ENCODE assay signal across 9 mouse cellular contexts in the genomic region with DNA sequence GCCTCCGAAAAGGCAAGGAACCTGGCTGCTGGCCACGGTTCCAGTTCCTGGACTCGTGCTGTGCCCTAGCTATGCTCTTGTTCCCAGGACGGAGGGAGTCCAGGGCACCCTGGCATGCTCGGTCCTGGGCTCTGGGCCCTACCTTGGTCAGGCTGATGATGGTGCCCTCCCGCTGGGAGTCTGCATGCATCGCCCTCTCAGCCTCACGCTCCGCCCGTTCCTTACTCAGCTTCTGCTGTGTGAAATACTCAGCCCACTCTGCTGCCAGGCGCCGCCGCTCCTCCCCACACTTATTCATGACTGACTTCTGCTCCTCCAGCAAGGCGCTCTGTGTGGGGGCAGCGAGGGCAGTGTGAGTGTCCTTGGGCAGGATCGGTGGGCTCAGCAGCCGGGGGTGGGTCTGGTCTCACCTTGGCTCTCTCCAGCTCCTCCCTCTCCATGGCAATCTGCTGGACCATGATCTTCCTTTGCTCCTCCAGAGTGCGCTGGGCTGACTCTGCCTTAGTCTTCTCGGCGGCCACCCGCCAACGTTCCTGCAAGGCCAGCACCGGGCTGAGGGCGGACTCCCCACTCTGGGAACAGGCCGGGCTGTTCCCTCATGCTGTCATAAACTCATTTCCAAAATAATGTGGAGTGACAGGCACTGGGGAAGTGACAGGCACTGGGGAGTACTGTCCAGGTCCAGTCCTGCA. TPM values are rescaled to one million over a fixed set of nuclear protein-coding genes. Genes with fewer than 3 reads are reported as not detected.
DNase-seq lines count a peak whose midpoint lies in the region; ATAC-seq lines count a peak whose summit lies in the region.
"Had no signal": no experiment of that assay in that cellular context is flagged by ENCODE, and none has a peak within 500 bp of the region (broad histone marks: within the 10 kb centered on the region; RNA-seq: fewer than 3 reads in every experiment).

No protein-coding gene starts in this region.

- 0 out of 2 replicates have a peak, but pooled peaks have one; percentile 19 for ATAC-seq in midbrain, embryonic 15.5 days (replicated peaks)
- ATAC-seq in lung, embryonic 16.5 days (ENCODE audit: low read depth) = peak; percentile 60
- ATAC-seq in megakaryocyte progenitor cell, adult 5-6 weeks (replicated peaks; ENCODE audit: poor library complexity) = no peak

- no peaks in the 10 kb centered on the region for H3K9me3 ChIP-seq in midbrain, embryonic 15.5 days
- H3K9me3 ChIP-seq in midbrain, embryonic 10.5 days (replicated peaks) = no peaks in the 10 kb centered on the region
- no peaks in the 10 kb centered on the region for H3K9me3 ChIP-seq in lung, embryonic 16.5 days (ENCODE audit: control insufficient read depth, low read length)
- H3K9me3 ChIP-seq: heart, embryonic 15.5 days had no signal

- H3K9ac ChIP-seq in midbrain, embryonic 15.5 days = no peak overlapping the region
- H3K9ac ChIP-seq in lung, embryonic 16.5 days (ENCODE audit: low read length) = no peak overlapping the region; the same call in 1 of the 2 replicates
- H3K9ac ChIP-seq: heart, embryonic 15.5 days had no signal

- DNase-seq in midbrain, embryonic 10.5 days (ENCODE audit: low spot score) = no peak
- DNase-seq in cerebellum, postnatal 14 days = peak; percentile 67 to 73
- DNase-seq in kidney, postnatal 10 days = peak; percentile 68
- DNase-seq in thymus, postnatal 14 days = no peak
- no peak for DNase-seq in heart, postnatal 25 days (ENCODE audit: low spot score)

- H3K27ac ChIP-seq in midbrain, embryonic 15.5 days = 0 out of 2 replicates have a peak overlapping the region, but pooled peaks have one; percentile 15
- no peak overlapping the region for H3K27ac ChIP-seq in midbrain, embryonic 10.5 days (replicated peaks)
- peak overlapping the region; percentile 80 for H3K27ac ChIP-seq in lung, embryonic 16.5 days (ENCODE audit: low read length)
- H3K27ac ChIP-seq: heart, embryonic 15.5 days had no signal

- H3K27me3 ChIP-seq in midbrain, embryonic 15.5 days (replicated peaks) = no peaks in the 10 kb centered on the region
- H3K27me3 ChIP-seq in midbrain, embryonic 10.5 days (ENCODE audit: low read depth, poor library complexity, severe bottlenecking) = no peaks in the 10 kb centered on the region
- H3K27me3 ChIP-seq in lung, embryonic 16.5 days (ENCODE audit: control insufficient read depth, insufficient read depth, low read depth, low read length) = no peaks in the 10 kb centered on the region
- H3K27me3 ChIP-seq: heart, embryonic 15.5 days had no signal

- no peaks in the 10 kb centered on the region for H3K4me1 ChIP-seq in midbrain, embryonic 15.5 days
- peaks cover 7% of the 10 kb centered on the region; the same call in 1 of the 2 replicates for H3K4me1 ChIP-seq in midbrain, embryonic 10.5 days
- 0 out of 2 replicates have a peak, but pooled peaks cover 4% of the 10 kb centered on the region for H3K4me1 ChIP-seq in lung, embryonic 16.5 days (replicated peaks; ENCODE audit: control insufficient read depth, insufficient read depth, low read length)
- H3K4me1 ChIP-seq: heart, embryonic 15.5 days had no signal

- H3K4me3 ChIP-seq in midbrain, embryonic 15.5 days = no peak overlapping the region
- H3K4me3 ChIP-seq in midbrain, embryonic 10.5 days = no peak overlapping the region
- no peak overlapping the region for H3K4me3 ChIP-seq in lung, embryonic 16.5 days (ENCODE audit: low read length)
- H3K4me3 ChIP-seq: heart, embryonic 15.5 days had no signal

- WGBS in midbrain, embryonic 15.5 days = 72% methylated on average over 25 of the region's 25 CpGs
- WGBS in midbrain, embryonic 10.5 days = 77% methylated on average over 25 of the region's 25 CpGs
- 75% methylated on average over 25 of the region's 25 CpGs for WGBS in lung, embryonic 16.5 days

- intact Hi-C loops in heart, postnatal 25 days (cut with DNase I) = loop anchor here (10.0 kb wide), 1 partner anchor 318 kb away; the partner anchor contains the start of gene Qrich2

- H3K4me2 ChIP-seq in midbrain, embryonic 15.5 days = no peak overlapping the region
- H3K4me2 ChIP-seq in lung, embryonic 16.5 days (ENCODE audit: low read depth, low read length) = no peak overlapping the region
- H3K4me2 ChIP-seq: heart, embryonic 15.5 days had no signal

- H3K36me3 ChIP-seq in midbrain, embryonic 15.5 days (replicated peaks) = peaks cover 70% of the 10 kb centered on the region
- H3K36me3 ChIP-seq in midbrain, embryonic 10.5 days = peaks cover 100% of the 10 kb centered on the region
- H3K36me3 ChIP-seq in lung, embryonic 16.5 days (ENCODE audit: control insufficient read depth, insufficient read depth, low read length) = peaks cover 42% of the 10 kb centered on the region

RNA-seq across cellular contexts. Expression of gene Mrpl38, which starts 7.8 kb away (rescaled TPM):
- 81.7 and 85.1 TPM in 2 replicates for polyA plus RNA-seq in midbrain, embryonic 15.5 days (2015; fragmentation: Nextera tagmentation; extraction: Ambion mirVana)
- 113 TPM in 2 replicates for polyA plus RNA-seq in midbrain, embryonic 10.5 days (2016; fragmentation: Nextera tagmentation; extraction: Ambion mirVana)
- polyA plus RNA-seq in lung, embryonic 16.5 days (2015; fragmentation: Nextera tagmentation; extraction: Ambion mirVana) = 79.3 and 80.6 TPM in 2 replicates
- total RNA-seq in megakaryocyte progenitor cell, adult 5-6 weeks (2015) = 38.2 and 47.0 TPM in 2 replicates
- 24.0 and 24.9 TPM in 2 replicates for total RNA-seq in megakaryocyte progenitor cell, adult 5-6 weeks (2017)
- 10 to 100 TPM; 62.5 to 66.0 TPM for total RNA-seq in heart, postnatal 25 days (2021)

RNA-seq across cellular contexts. Expression of gene Trim65, which starts 15.5 kb away (rescaled TPM):
- 2.7 and 3.1 TPM in 2 replicates for polyA plus RNA-seq in midbrain, embryonic 15.5 days (2015; fragmentation: Nextera tagmentation; extraction: Ambion mirVana)
- 1.4 and 1.8 TPM in 2 replicates for polyA plus RNA-seq in midbrain, embryonic 10.5 days (2016; fragmentation: Nextera tagmentation; extraction: Ambion mirVana)
- polyA plus RNA-seq in lung, embryonic 16.5 days (2015; fragmentation: Nextera tagmentation; extraction: Ambion mirVana) = 5.1 and 6.4 TPM in 2 replicates
- 13.8 and 16.2 TPM in 2 replicates for total RNA-seq in megakaryocyte progenitor cell, adult 5-6 weeks (2015)
- 6.2 and 7.7 TPM in 2 replicates for total RNA-seq in megakaryocyte progenitor cell, adult 5-6 weeks (2017)
- 1 to 10 TPM; 6.1 to 8.4 TPM for total RNA-seq in heart, postnatal 25 days (2021)

RNA-seq across cellular contexts. Expression of gene Trim47, which starts 19.4 kb away (rescaled TPM):
- 10.5 and 12.2 TPM in 2 replicates for polyA plus RNA-seq in midbrain, embryonic 15.5 days (2015; fragmentation: Nextera tagmentation; extraction: Ambion mirVana)
- polyA plus RNA-seq in midbrain, embryonic 10.5 days (2016; fragmentation: Nextera tagmentation; extraction: Ambion mirVana) = 2.7 TPM in 2 replicates
- 20.4 and 24.8 TPM in 2 replicates for polyA plus RNA-seq in lung, embryonic 16.5 days (2015; fragmentation: Nextera tagmentation; extraction: Ambion mirVana)
- total RNA-seq in megakaryocyte progenitor cell, adult 5-6 weeks (2015) = 0.59 and 1.9 TPM in 2 replicates
- 1.0 and 1.3 TPM in 2 replicates for total RNA-seq in megakaryocyte progenitor cell, adult 5-6 weeks (2017)
- 10 to 100 TPM; 27.0 to 37.6 TPM for total RNA-seq in heart, postnatal 25 days (2021)

RNA-seq across cellular contexts. Expression of gene Fbf1, which starts 21.5 kb away (rescaled TPM):
- polyA plus RNA-seq in midbrain, embryonic 15.5 days (2015; fragmentation: Nextera tagmentation; extraction: Ambion mirVana) = 69.2 and 78.4 TPM in 2 replicates
- polyA plus RNA-seq in midbrain, embryonic 10.5 days (2016; fragmentation: Nextera tagmentation; extraction: Ambion mirVana) = 58.9 and 71.0 TPM in 2 replicates
- 36.1 and 37.3 TPM in 2 replicates for polyA plus RNA-seq in lung, embryonic 16.5 days (2015; fragmentation: Nextera tagmentation; extraction: Ambion mirVana)
- 9.6 and 10.0 TPM in 2 replicates for total RNA-seq in megakaryocyte progenitor cell, adult 5-6 weeks (2015)
- total RNA-seq in megakaryocyte progenitor cell, adult 5-6 weeks (2017) = 14.2 and 23.8 TPM in 2 replicates
- total RNA-seq in heart, postnatal 25 days (2021) = 10 to 100 TPM; 16.1 to 17.2 TPM

RNA-seq across cellular contexts. Expression of gene Ten1, which starts 52.2 kb away (rescaled TPM):
- 86.7 and 92.5 TPM in 2 replicates for polyA plus RNA-seq in midbrain, embryonic 15.5 days (2015; fragmentation: Nextera tagmentation; extraction: Ambion mirVana)
- 57.2 and 60.8 TPM in 2 replicates for polyA plus RNA-seq in midbrain, embryonic 10.5 days (2016; fragmentation: Nextera tagmentation; extraction: Ambion mirVana)
- 74.9 and 87.3 TPM in 2 replicates for polyA plus RNA-seq in lung, embryonic 16.5 days (2015; fragmentation: Nextera tagmentation; extraction: Ambion mirVana)
- total RNA-seq in megakaryocyte progenitor cell, adult 5-6 weeks (2015) = 63.8 and 66.9 TPM in 2 replicates
- total RNA-seq in megakaryocyte progenitor cell, adult 5-6 weeks (2017) = 21.4 and 41.1 TPM in 2 replicates
- total RNA-seq in heart, postnatal 25 days (2021) = 10 to 100 TPM; 15.5 to 19.3 TPM

Comparison
In these comparisons a context has a peak if more than half of its experiments do, and no peak if none do; other contexts are left out.
1. DNase-seq: peak in cerebellum, postnatal 14 days (2 of 2) and kidney, postnatal 10 days (single experiment); none in midbrain, embryonic 10.5 days (single experiment), thymus, postnatal 14 days (single experiment) and heart, postnatal 25 days (single experiment).